Mouse (Mus musculus): Measurements from ENCODE around the gene Iffo2. TPM values are rescaled to one million over a fixed set of nuclear protein-coding genes. Genes with fewer than 3 reads are reported as not detected.

The Iffo2 gene
- polyA plus RNA-seq, 1 experiment from 2014 or later: 2.2 TPM

GRCm38 (mm10) chr4:139624116-139624489, 93.8 kb downstream of the Iffo2 start:
- H3K4me1 ChIP-seq (replicated peaks; ENCODE audit: control insufficient read depth, insufficient read depth, low read length): peaks cover 7% of the 10 kb centered on the region
- no peak overlapping the region; the same call in 1 of the 2 replicates for H3K9ac ChIP-seq (ENCODE audit: low read depth, low read length)
- H3K27me3 ChIP-seq (replicated peaks; ENCODE audit: control insufficient read depth, insufficient read depth, low read length): no peaks in the 10 kb centered on the region
- ATAC-seq (replicated peaks; ENCODE audit: low FRiP score) (no peak), DNase-seq (ENCODE audit: low spot score) (no peak)
- H3K27ac ChIP-seq (ENCODE audit: low read depth, low read length): peak overlapping the region; percentile 32; the same call in 1 of the 2 replicates
- WGBS: 61% methylated on average over 5 of the region's 5 CpGs
- peak overlapping the region; percentile 92 for H3K4me2 ChIP-seq
- peak overlapping the region; percentile 71 for H3K4me3 ChIP-seq (ENCODE audit: low read depth, low read length)
- no peaks in the 10 kb centered on the region for H3K9me3 ChIP-seq (ENCODE audit: control insufficient read depth, low read length)
- no peaks in the 10 kb centered on the region for H3K36me3 ChIP-seq (ENCODE audit: control insufficient read depth, insufficient read depth, low read length)

GRCm38 (mm10) chr4:139624706-139625105, 94.4 kb downstream of the Iffo2 start:
- peak overlapping the region; percentile 92 for H3K4me2 ChIP-seq
- peak overlapping the region; percentile 71 for H3K4me3 ChIP-seq (ENCODE audit: low read depth, low read length)

GRCm38 (mm10) chr4:139627361-139627760, 97.0 kb downstream of the Iffo2 start:
- no peak overlapping the region for H3K9ac ChIP-seq (ENCODE audit: low read depth, low read length)
- H3K36me3 ChIP-seq (ENCODE audit: control insufficient read depth, insufficient read depth, low read length): no peaks in the 10 kb centered on the region
- H3K27ac ChIP-seq (ENCODE audit: low read depth, low read length): no peak overlapping the region
- ATAC-seq (replicated peaks; ENCODE audit: low FRiP score) (no peak), DNase-seq (ENCODE audit: low spot score) (no peak)
- no peak overlapping the region for H3K4me2 ChIP-seq
- no peaks in the 10 kb centered on the region for H3K27me3 ChIP-seq (replicated peaks; ENCODE audit: control insufficient read depth, insufficient read depth, low read length)
- WGBS: 87% methylated on average over 11 of the region's 11 CpGs
- no peak overlapping the region for H3K4me3 ChIP-seq (ENCODE audit: low read depth, low read length)
- no peaks in the 10 kb centered on the region for H3K9me3 ChIP-seq (ENCODE audit: control insufficient read depth, low read length)
- H3K4me1 ChIP-seq (replicated peaks; ENCODE audit: control insufficient read depth, insufficient read depth, low read length): peaks cover 8% of the 10 kb centered on the region

More at GRCm38 (mm10) chr4:139624706-139625105, 94.4 kb downstream of the Iffo2 start:
- no peak for ATAC-seq (replicated peaks; ENCODE audit: low FRiP score)
- 77% methylated on average over 10 of the region's 10 CpGs for WGBS
- no peaks in the 10 kb centered on the region for H3K27me3 ChIP-seq (replicated peaks; ENCODE audit: control insufficient read depth, insufficient read depth, low read length)
- H3K36me3 ChIP-seq (ENCODE audit: control insufficient read depth, insufficient read depth, low read length): no peaks in the 10 kb centered on the region
- no peak for DNase-seq (ENCODE audit: low spot score)
- H3K9me3 ChIP-seq (ENCODE audit: control insufficient read depth, low read length): no peaks in the 10 kb centered on the region
- H3K27ac ChIP-seq (ENCODE audit: low read depth, low read length): peak overlapping the region; percentile 32; the same call in 1 of the 2 replicates
- 0 out of 2 replicates have a peak overlapping the region, but pooled peaks have one; percentile 6 for H3K9ac ChIP-seq (ENCODE audit: low read depth, low read length)
- peaks cover 8% of the 10 kb centered on the region for H3K4me1 ChIP-seq (replicated peaks; ENCODE audit: control insufficient read depth, insufficient read depth, low read length)

GRCm38 (mm10) chr4:139630171-139630570, 99.8 kb downstream of the Iffo2 start:
- Histone ChIP-seq H3K4me1 (replicated peaks; ENCODE audit: control insufficient read depth, insufficient read depth, low read length) (peaks cover 3% of the 10 kb centered on the region; the same call in 1 of the 2 replicates), H3K4me2 (no peak overlapping the region), H3K27ac (ENCODE audit: low read depth, low read length) (no peak overlapping the region), H3K9ac (ENCODE audit: low read depth, low read length) (no peak overlapping the region), H3K27me3 (replicated peaks; ENCODE audit: control insufficient read depth, insufficient read depth, low read length) (no peaks in the 10 kb centered on the region), H3K36me3 (ENCODE audit: control insufficient read depth, insufficient read depth, low read length) (no peaks in the 10 kb centered on the region), H3K4me3 (ENCODE audit: low read depth, low read length) (no peak overlapping the region), H3K9me3 (ENCODE audit: control insufficient read depth, low read length) (no peaks in the 10 kb centered on the region)
- DNase-seq (ENCODE audit: low spot score) (no peak), ATAC-seq (replicated peaks; ENCODE audit: low FRiP score) (no peak)
- 60% methylated on average over 10 of the region's 10 CpGs for WGBS

GRCm38 (mm10) chr4:139631141-139631540, 100.8 kb downstream of the Iffo2 start:
- no peak overlapping the region for H3K27ac ChIP-seq (ENCODE audit: low read depth, low read length)
- DNase-seq (ENCODE audit: low spot score) (no peak), ATAC-seq (replicated peaks; ENCODE audit: low FRiP score) (no peak)
- H3K4me1 ChIP-seq (replicated peaks; ENCODE audit: control insufficient read depth, insufficient read depth, low read length): peaks cover 3% of the 10 kb centered on the region; the same call in 1 of the 2 replicates
- H3K4me2 ChIP-seq: no peak overlapping the region
- 81% methylated on average over 5 of the region's 5 CpGs for WGBS
- H3K9me3 ChIP-seq (ENCODE audit: control insufficient read depth, low read length): no peaks in the 10 kb centered on the region
- H3K4me3 ChIP-seq (ENCODE audit: low read depth, low read length): no peak overlapping the region
- no peaks in the 10 kb centered on the region for H3K36me3 ChIP-seq (ENCODE audit: control insufficient read depth, insufficient read depth, low read length)
- no peaks in the 10 kb centered on the region for H3K27me3 ChIP-seq (replicated peaks; ENCODE audit: control insufficient read depth, insufficient read depth, low read length)
- no peak overlapping the region for H3K9ac ChIP-seq (ENCODE audit: low read depth, low read length)

GRCm38 (mm10) chr4:139631569-139632253, 101.4 kb downstream of the Iffo2 start:
- Histone ChIP-seq H3K4me3 (ENCODE audit: low read depth, low read length) (no peak overlapping the region), H3K27me3 (replicated peaks; ENCODE audit: control insufficient read depth, insufficient read depth, low read length) (no peaks in the 10 kb centered on the region), H3K9me3 (ENCODE audit: control insufficient read depth, low read length) (no peaks in the 10 kb centered on the region), H3K4me2 (no peak overlapping the region), H3K4me1 (replicated peaks; ENCODE audit: control insufficient read depth, insufficient read depth, low read length) (peaks cover 3% of the 10 kb centered on the region; the same call in 1 of the 2 replicates), H3K27ac (ENCODE audit: low read depth, low read length) (no peak overlapping the region), H3K9ac (ENCODE audit: low read depth, low read length) (no peak overlapping the region), H3K36me3 (ENCODE audit: control insufficient read depth, insufficient read depth, low read length) (no peaks in the 10 kb centered on the region)
- ATAC-seq (replicated peaks; ENCODE audit: low FRiP score) (no peak), DNase-seq (ENCODE audit: low spot score) (no peak)
- 85% methylated on average over 7 of the region's 7 CpGs for WGBS

- Histone ChIP-seq H3K4me1 (replicated peaks; ENCODE audit: control insufficient read depth, insufficient read depth, low read length) (peaks cover 3% of the 10 kb centered on the region; the same call in 1 of the 2 replicates), H3K27ac (ENCODE audit: low read depth, low read length) (no peak overlapping the region), H3K9me3 (ENCODE audit: control insufficient read depth, low read length) (no peaks in the 10 kb centered on the region), H3K36me3 (ENCODE audit: control insufficient read depth, insufficient read depth, low read length) (no peaks in the 10 kb centered on the region), H3K4me3 (ENCODE audit: low read depth, low read length) (no peak overlapping the region), H3K27me3 (replicated peaks; ENCODE audit: control insufficient read depth, insufficient read depth, low read length) (no peaks in the 10 kb centered on the region), H3K4me2 (no peak overlapping the region), H3K9ac (ENCODE audit: low read depth, low read length) (no peak overlapping the region)
- WGBS: 66% methylated on average over 10 of the region's 10 CpGs
- DNase-seq (ENCODE audit: low spot score) (no peak), ATAC-seq (replicated peaks; ENCODE audit: low FRiP score) (no peak)
Measured at GRCm38 (mm10) chr4:139632254-139632580, 101.9 kb downstream of the Iffo2 start.

- 22% methylated on average over 7 of the region's 7 CpGs for WGBS
- no peaks in the 10 kb centered on the region for H3K9me3 ChIP-seq (ENCODE audit: control insufficient read depth, low read length)
- H3K27ac ChIP-seq (ENCODE audit: low read depth, low read length): no peak overlapping the region
- H3K9ac ChIP-seq (ENCODE audit: low read depth, low read length): no peak overlapping the region
- DNase-seq (ENCODE audit: low spot score) (peak; percentile 61), ATAC-seq (replicated peaks; ENCODE audit: low FRiP score) (no peak)
- H3K36me3 ChIP-seq (ENCODE audit: control insufficient read depth, insufficient read depth, low read length): no peaks in the 10 kb centered on the region
- H3K27me3 ChIP-seq (replicated peaks; ENCODE audit: control insufficient read depth, insufficient read depth, low read length): peaks cover 7% of the 10 kb centered on the region
- peaks cover 10% of the 10 kb centered on the region; the same call in 1 of the 2 replicates for H3K4me1 ChIP-seq (replicated peaks; ENCODE audit: control insufficient read depth, insufficient read depth, low read length)
- H3K4me2 ChIP-seq: no peak overlapping the region
- no peak overlapping the region for H3K4me3 ChIP-seq (ENCODE audit: low read depth, low read length)
Measured at GRCm38 (mm10) chr4:139636373-139636772, 106.0 kb downstream of the Iffo2 start.

GRCm38 (mm10) chr4:139637847-139638246, 107.5 kb downstream of the Iffo2 start:
- Histone ChIP-seq H3K27me3 (replicated peaks; ENCODE audit: control insufficient read depth, insufficient read depth, low read length) (peaks cover 21% of the 10 kb centered on the region), H3K4me2 (no peak overlapping the region), H3K4me3 (ENCODE audit: low read depth, low read length) (no peak overlapping the region), H3K9ac (ENCODE audit: low read depth, low read length) (no peak overlapping the region), H3K36me3 (ENCODE audit: control insufficient read depth, insufficient read depth, low read length) (no peaks in the 10 kb centered on the region), H3K4me1 (replicated peaks; ENCODE audit: control insufficient read depth, insufficient read depth, low read length) (peaks cover 16% of the 10 kb centered on the region; the same call in 1 of the 2 replicates), H3K9me3 (ENCODE audit: control insufficient read depth, low read length) (no peaks in the 10 kb centered on the region), H3K27ac (ENCODE audit: low read depth, low read length) (no peak overlapping the region)
- 86% methylated on average over 9 of the region's 9 CpGs for WGBS
- DNase-seq (ENCODE audit: low spot score) (no peak), ATAC-seq (replicated peaks; ENCODE audit: low FRiP score) (no peak)

All from liver, embryonic 11.5 days (tissue).